Mouse (Mus musculus): ENCODE measurements at regions not wholly inside any gene's neighbourhood (a gene's known extent, or its start where the extent isn't known, plus 50 kb on each side); places are given as distances from the start of the nearest gene placed in this dataset.
"Not testable (repeated sequence)": the region's sequence is repeated elsewhere in the genome, so short reads cannot be mapped to it uniquely, and the experiment has no call there.

DNA sequence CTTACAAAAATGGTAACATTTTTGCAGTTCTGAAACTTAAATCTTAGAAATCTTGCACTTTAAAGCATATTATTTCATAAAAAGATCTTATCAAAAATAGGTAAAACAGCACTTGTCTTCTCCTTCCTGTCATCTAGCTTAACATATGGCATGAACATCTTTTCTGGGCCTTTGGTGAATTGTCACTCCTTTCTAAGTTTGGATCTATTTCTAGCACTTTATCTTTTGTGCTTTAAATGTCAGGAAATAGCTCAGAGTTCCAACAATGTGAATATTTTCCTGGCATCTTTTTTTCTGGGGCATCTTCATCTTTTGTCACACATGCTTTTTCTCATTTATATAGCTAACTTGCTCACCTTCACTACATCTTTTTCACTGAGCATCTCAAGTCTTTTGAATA, 527.4 kb upstream of the Gm5150 start:
- Histone ChIP-seq H3K4me3 (replicated peaks) (no peak overlapping the region), H3K9me3 (no peaks in the 10 kb centered on the region), H3K9ac (replicated peaks) (no peak overlapping the region), H3K4me2 (no peak overlapping the region), H3K27me3 (no peaks in the 10 kb centered on the region), H3K27ac (no peak overlapping the region), H3K4me1 (replicated peaks) (no peaks in the 10 kb centered on the region), H3K36me3 (no peaks in the 10 kb centered on the region)
- ATAC-seq (ENCODE audit: insufficient number of reproducible peaks, insufficient read depth, low FRiP score, low TSS enrichment, low read depth): no peak

- H3K4me3 ChIP-seq (replicated peaks); H3K27me3 ChIP-seq; H3K4me2 ChIP-seq; H3K9me3 ChIP-seq; H3K36me3 ChIP-seq; H3K4me1 ChIP-seq (replicated peaks); H3K27ac ChIP-seq; ATAC-seq (ENCODE audit: insufficient number of reproducible peaks, insufficient read depth, low FRiP score, low TSS enrichment, low read depth); H3K9ac ChIP-seq (replicated peaks): not testable (repeated sequence)
- WGBS: 88% methylated on average over 6 of the region's 6 CpGs
These were observed 521.3 kb upstream of the Gm5150 start for GRCm38 (mm10) chr3:16527511-16527910.

GRCm38 (mm10) chr3:16488431-16488830, 482.2 kb upstream of the Gm5150 start:
- H3K9ac ChIP-seq (replicated peaks); H3K36me3 ChIP-seq; H3K4me3 ChIP-seq (replicated peaks); ATAC-seq (ENCODE audit: insufficient number of reproducible peaks, insufficient read depth, low FRiP score, low TSS enrichment, low read depth); H3K27ac ChIP-seq; H3K27me3 ChIP-seq; H3K9me3 ChIP-seq; H3K4me2 ChIP-seq; H3K4me1 ChIP-seq (replicated peaks): not testable (repeated sequence)
- WGBS: 90% methylated on average over 3 of the region's 3 CpGs

- no peak for ATAC-seq (ENCODE audit: insufficient number of reproducible peaks, insufficient read depth, low FRiP score, low TSS enrichment, low read depth)
These were observed 476.5 kb upstream of the Gm5150 start for GRCm38 (mm10) chr3:16482750-16483149.

GRCm38 (mm10) chr3:16471360-16471759, 465.1 kb upstream of the Gm5150 start:
- Histone ChIP-seq H3K27me3 (no peaks in the 10 kb centered on the region), H3K36me3 (no peaks in the 10 kb centered on the region), H3K4me2 (no peak overlapping the region), H3K4me3 (replicated peaks) (no peak overlapping the region), H3K9me3 (no peaks in the 10 kb centered on the region), H3K4me1 (replicated peaks) (no peaks in the 10 kb centered on the region), H3K9ac (replicated peaks) (no peak overlapping the region), H3K27ac (no peak overlapping the region)
- 91% methylated on average over 1 of the region's 1 CpGs for WGBS
- ATAC-seq (ENCODE audit: insufficient number of reproducible peaks, insufficient read depth, low FRiP score, low TSS enrichment, low read depth): no peak

More at GRCm38 (mm10) chr3:16482750-16483149, 476.5 kb upstream of the Gm5150 start:
- 86% methylated on average over 1 of the region's 1 CpGs for WGBS
- no peak overlapping the region for H3K4me3 ChIP-seq (replicated peaks)
- H3K27me3 ChIP-seq: no peaks in the 10 kb centered on the region
- H3K27ac ChIP-seq: no peak overlapping the region
- no peaks in the 10 kb centered on the region for H3K4me1 ChIP-seq (replicated peaks)
- no peaks in the 10 kb centered on the region for H3K9me3 ChIP-seq
- H3K36me3 ChIP-seq: no peaks in the 10 kb centered on the region
- no peak overlapping the region for H3K9ac ChIP-seq (replicated peaks)
- no peak overlapping the region for H3K4me2 ChIP-seq

DNA sequence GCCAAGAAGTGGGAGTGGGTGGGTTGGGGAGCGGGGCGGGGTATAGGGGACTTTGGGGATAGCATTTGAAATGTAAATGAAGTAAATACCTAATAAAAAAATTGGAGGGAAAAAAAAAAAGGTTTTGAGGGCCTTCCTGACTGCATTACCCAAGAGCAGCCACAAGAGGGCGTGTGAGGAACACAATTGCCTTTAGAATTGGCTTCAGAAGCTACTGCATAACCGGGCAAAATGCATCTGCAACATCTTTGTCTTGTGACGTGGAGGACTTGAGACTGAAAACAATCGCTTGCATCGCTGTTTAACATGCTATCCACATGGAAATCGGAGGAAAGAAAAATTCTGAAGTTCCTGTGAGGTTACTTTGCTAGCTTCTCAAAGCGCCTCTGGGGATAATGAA, 460.2 kb upstream of the Gm5150 start:
- no peaks in the 10 kb centered on the region for H3K27me3 ChIP-seq
- H3K4me2 ChIP-seq: 0 out of 2 replicates have a peak overlapping the region, but pooled peaks have one; percentile 7
- no peak overlapping the region for H3K27ac ChIP-seq
- no peaks in the 10 kb centered on the region for H3K36me3 ChIP-seq
- ATAC-seq (ENCODE audit: insufficient number of reproducible peaks, insufficient read depth, low FRiP score, low TSS enrichment, low read depth): no peak
- H3K4me1 ChIP-seq (replicated peaks): no peaks in the 10 kb centered on the region
- H3K4me3 ChIP-seq (replicated peaks): no peak overlapping the region
- WGBS: 21% methylated on average over 9 of the region's 9 CpGs
- H3K9ac ChIP-seq (replicated peaks): no peak overlapping the region
- H3K9me3 ChIP-seq: no peaks in the 10 kb centered on the region

- no peak overlapping the region for H3K27ac ChIP-seq
- no peak overlapping the region for H3K9ac ChIP-seq (replicated peaks)
- no peaks in the 10 kb centered on the region for H3K9me3 ChIP-seq
- 65% methylated on average over 3 of the region's 3 CpGs for WGBS
- H3K4me3 ChIP-seq (replicated peaks): no peak overlapping the region
- no peak for ATAC-seq (ENCODE audit: insufficient number of reproducible peaks, insufficient read depth, low FRiP score, low TSS enrichment, low read depth)
- no peaks in the 10 kb centered on the region for H3K4me1 ChIP-seq (replicated peaks)
- H3K36me3 ChIP-seq: no peaks in the 10 kb centered on the region
- no peak overlapping the region for H3K4me2 ChIP-seq
- H3K27me3 ChIP-seq: no peaks in the 10 kb centered on the region
These were observed 459.1 kb upstream of the Gm5150 start for GRCm38 (mm10) chr3:16465357-16465756.

DNA sequence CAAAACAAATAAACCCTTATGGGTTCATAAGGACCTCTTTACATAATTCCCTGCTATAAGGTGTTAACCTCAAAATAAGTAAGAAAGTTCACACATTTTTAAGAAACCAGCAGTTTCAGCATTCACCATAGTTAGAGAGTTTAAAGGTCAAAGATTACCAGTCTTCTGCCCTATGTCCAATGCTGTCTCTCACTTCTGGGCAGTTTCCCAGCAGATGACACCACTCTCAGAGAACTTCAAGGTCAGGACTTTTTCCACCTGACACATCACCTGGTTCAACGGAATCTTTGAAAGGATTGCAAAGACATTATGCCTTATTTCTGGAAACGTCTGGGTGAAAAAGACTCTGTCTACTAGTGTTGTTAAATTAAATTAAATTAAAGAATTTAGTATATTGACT, 458.1 kb upstream of the Gm5150 start:
- no peak for ATAC-seq (ENCODE audit: insufficient number of reproducible peaks, insufficient read depth, low FRiP score, low TSS enrichment, low read depth)
- no peaks in the 10 kb centered on the region for H3K36me3 ChIP-seq
- no peak overlapping the region for H3K9ac ChIP-seq (replicated peaks)
- H3K4me2 ChIP-seq: no peak overlapping the region
- no peaks in the 10 kb centered on the region for H3K9me3 ChIP-seq
- no peak overlapping the region for H3K27ac ChIP-seq
- WGBS: 78% methylated on average over 2 of the region's 2 CpGs
- no peak overlapping the region for H3K4me3 ChIP-seq (replicated peaks)
- H3K27me3 ChIP-seq: no peaks in the 10 kb centered on the region
- no peaks in the 10 kb centered on the region for H3K4me1 ChIP-seq (replicated peaks)

GRCm38 (mm10) chr3:16433033-16433432, 426.8 kb upstream of the Gm5150 start:
- no peak for ATAC-seq (ENCODE audit: insufficient number of reproducible peaks, insufficient read depth, low FRiP score, low TSS enrichment, low read depth)
- Histone ChIP-seq H3K9me3 (no peaks in the 10 kb centered on the region), H3K27ac (no peak overlapping the region), H3K27me3 (no peaks in the 10 kb centered on the region), H3K9ac (replicated peaks) (no peak overlapping the region), H3K36me3 (no peaks in the 10 kb centered on the region), H3K4me1 (replicated peaks) (no peaks in the 10 kb centered on the region), H3K4me2 (no peak overlapping the region), H3K4me3 (replicated peaks) (no peak overlapping the region)

- H3K27me3 ChIP-seq: no peaks in the 10 kb centered on the region
- no peaks in the 10 kb centered on the region for H3K36me3 ChIP-seq
- H3K4me2 ChIP-seq: no peak overlapping the region
- no peaks in the 10 kb centered on the region for H3K9me3 ChIP-seq
- no peak overlapping the region for H3K27ac ChIP-seq
- H3K4me3 ChIP-seq (replicated peaks): no peak overlapping the region
- H3K9ac ChIP-seq (replicated peaks): no peak overlapping the region
- no peak for ATAC-seq (ENCODE audit: insufficient number of reproducible peaks, insufficient read depth, low FRiP score, low TSS enrichment, low read depth)
- H3K4me1 ChIP-seq (replicated peaks): no peaks in the 10 kb centered on the region
These were observed 425.5 kb upstream of the Gm5150 start for GRCm38 (mm10) chr3:16431819-16432115.

DNA sequence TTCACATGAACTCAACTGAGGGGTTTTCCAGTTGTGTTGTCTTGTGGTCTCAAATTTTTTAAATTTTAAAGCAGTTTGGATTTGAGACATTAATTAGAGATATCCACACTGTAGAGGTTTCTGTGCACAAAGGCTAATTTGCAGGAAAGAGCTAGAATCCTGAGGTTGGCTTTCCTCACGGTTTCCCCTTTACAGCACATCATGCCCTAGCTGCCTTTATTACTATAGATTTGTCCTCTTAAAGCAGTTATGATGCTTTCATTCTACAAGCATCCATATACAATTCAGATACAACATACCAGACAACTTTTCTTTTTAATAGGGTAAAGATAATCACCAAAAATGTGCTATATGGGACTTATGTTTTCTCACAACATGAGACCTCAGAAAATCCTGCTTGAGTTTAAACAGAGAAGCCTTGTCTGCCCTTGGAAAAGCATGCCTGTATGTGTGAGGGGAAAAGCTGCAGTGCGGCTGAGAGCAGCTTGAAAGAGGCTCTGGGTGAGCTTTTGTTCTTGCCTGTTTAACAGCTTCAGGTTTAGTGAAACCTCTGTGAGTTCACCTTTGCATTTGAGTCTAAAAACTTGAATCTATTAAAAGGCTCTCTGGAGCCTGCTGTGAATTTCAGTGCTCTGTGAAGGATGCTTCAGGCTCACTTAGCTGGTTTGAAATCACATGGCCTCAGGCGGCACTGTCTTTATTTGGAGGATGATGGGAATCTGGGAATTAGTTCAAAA, 425.0 kb upstream of the Gm5150 start:
- no peak overlapping the region for H3K9ac ChIP-seq (replicated peaks)
- no peak for ATAC-seq (ENCODE audit: insufficient number of reproducible peaks, insufficient read depth, low FRiP score, low TSS enrichment, low read depth)
- no peak overlapping the region for H3K27ac ChIP-seq
- no peaks in the 10 kb centered on the region for H3K36me3 ChIP-seq
- 64% methylated on average over 3 of the region's 3 CpGs for WGBS
- H3K4me2 ChIP-seq: no peak overlapping the region
- no peaks in the 10 kb centered on the region for H3K4me1 ChIP-seq (replicated peaks)
- no peak overlapping the region for H3K4me3 ChIP-seq (replicated peaks)
- no peaks in the 10 kb centered on the region for H3K27me3 ChIP-seq
- no peaks in the 10 kb centered on the region for H3K9me3 ChIP-seq
